Mouse (Mus musculus): ENCODE measurements around the gene Asb12. TPM values are rescaled to one million over a fixed set of nuclear protein-coding genes. Genes with fewer than 3 reads are reported as not detected.

Asb12 gene
- polyA plus RNA-seq, 1 experiment from 2014 or later, result 0.07 TPM

- Histone ChIP-seq H3K4me2 (peak overlapping the region; percentile 73), H3K27ac (replicated peaks) (no peak overlapping the region), H3K4me3 (replicated peaks) (peak overlapping the region; percentile 64), H3K27me3 (no peaks in the 10 kb centered on the region), H3K9ac (peak overlapping the region; percentile 46; the same call in 1 of the 2 replicates), H3K4me1 (replicated peaks) (peaks cover 9% of the 10 kb centered on the region; the same call in 1 of the 2 replicates), H3K36me3 (replicated peaks) (no peaks in the 10 kb centered on the region), H3K9me3 (replicated peaks) (no peaks in the 10 kb centered on the region)
- 44% methylated on average over 12 of the region's 12 CpGs for WGBS (ENCODE audit: insufficient replicate concordance)
- ATAC-seq (ENCODE audit: insufficient read depth), result no peak
Observed at GRCm38 (mm10) chrX:95443390-95443789, 114.4 kb downstream of the Asb12 start.

DNA sequence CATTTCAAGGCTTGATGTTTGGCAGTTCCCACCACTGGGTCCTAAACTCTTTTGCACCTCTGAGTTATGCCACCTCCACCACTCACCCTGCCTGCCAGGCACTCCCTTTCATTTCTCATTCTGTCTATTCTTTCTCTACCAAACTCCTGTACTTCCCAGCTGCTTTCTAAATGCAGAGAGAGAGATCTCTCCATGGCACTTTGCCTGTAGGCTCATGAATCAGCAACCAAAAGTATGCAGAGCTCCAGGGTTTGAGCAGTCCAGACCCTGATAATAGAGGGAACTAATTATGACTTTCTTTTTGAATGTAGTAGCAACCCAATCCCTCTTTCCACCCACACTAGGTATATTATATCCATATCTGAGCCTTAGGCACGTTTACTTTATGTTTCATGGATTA, 115.5 kb downstream of the Asb12 start:
- no peaks in the 10 kb centered on the region for H3K36me3 ChIP-seq (replicated peaks)
- H3K4me2 ChIP-seq, result no peak overlapping the region
- no peaks in the 10 kb centered on the region for H3K9me3 ChIP-seq (replicated peaks)
- H3K27me3 ChIP-seq, result no peaks in the 10 kb centered on the region
- WGBS (ENCODE audit: insufficient replicate concordance), result 44% methylated on average over 1 of the region's 1 CpGs
- H3K27ac ChIP-seq (replicated peaks), result no peak overlapping the region
- no peak overlapping the region for H3K9ac ChIP-seq
- ATAC-seq (ENCODE audit: insufficient read depth), result no peak
- H3K4me1 ChIP-seq (replicated peaks), result peaks cover 9% of the 10 kb centered on the region; the same call in 1 of the 2 replicates
- H3K4me3 ChIP-seq (replicated peaks), result no peak overlapping the region

GRCm38 (mm10) chrX:95441290-95441689, 116.5 kb downstream of the Asb12 start:
- no peak for ATAC-seq (ENCODE audit: insufficient read depth)
- Histone ChIP-seq H3K9ac (no peak overlapping the region), H3K27ac (replicated peaks) (no peak overlapping the region)

DNA sequence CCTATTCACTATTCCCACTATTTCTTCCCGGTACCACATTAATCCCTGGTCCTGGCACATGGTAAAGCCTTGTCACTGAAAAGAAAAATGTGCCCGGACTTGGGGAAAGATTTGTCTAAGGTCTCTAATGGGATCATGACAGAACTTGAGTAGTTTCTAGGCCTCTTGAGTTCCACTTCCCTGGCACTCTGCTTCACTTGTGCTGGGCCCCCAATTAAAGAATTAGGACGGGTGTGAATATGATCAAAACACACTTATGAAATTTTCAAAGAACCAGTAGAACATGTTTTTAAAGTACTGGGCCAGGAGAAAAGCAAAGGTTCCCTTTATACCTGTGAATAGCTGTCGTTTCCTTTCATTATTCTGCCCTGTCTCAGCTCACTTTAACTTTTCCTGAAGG, 119.3 kb downstream of the Asb12 start:
- WGBS (ENCODE audit: insufficient replicate concordance), result 52% methylated on average over 4 of the region's 4 CpGs
- Histone ChIP-seq H3K27me3 (no peaks in the 10 kb centered on the region), H3K9ac (no peak overlapping the region), H3K36me3 (replicated peaks) (no peaks in the 10 kb centered on the region), H3K9me3 (replicated peaks) (no peaks in the 10 kb centered on the region), H3K27ac (replicated peaks) (no peak overlapping the region), H3K4me2 (no peak overlapping the region), H3K4me3 (replicated peaks) (no peak overlapping the region), H3K4me1 (replicated peaks) (peaks cover 4% of the 10 kb centered on the region; the same call in 1 of the 2 replicates)
- ATAC-seq (ENCODE audit: insufficient read depth), result no peak

More at GRCm38 (mm10) chrX:95441290-95441689, 116.5 kb downstream of the Asb12 start:
- peaks cover 9% of the 10 kb centered on the region; the same call in 1 of the 2 replicates for H3K4me1 ChIP-seq (replicated peaks)
- H3K27me3 ChIP-seq, result no peaks in the 10 kb centered on the region
- no peaks in the 10 kb centered on the region for H3K9me3 ChIP-seq (replicated peaks)
- H3K4me3 ChIP-seq (replicated peaks), result no peak overlapping the region
- H3K36me3 ChIP-seq (replicated peaks), result no peaks in the 10 kb centered on the region
- no peak overlapping the region for H3K4me2 ChIP-seq

- ATAC-seq (ENCODE audit: insufficient read depth), result no peak
- Histone ChIP-seq H3K4me3 (replicated peaks) (no peak overlapping the region), H3K27ac (replicated peaks) (no peak overlapping the region), H3K9ac (no peak overlapping the region), H3K9me3 (replicated peaks) (no peaks in the 10 kb centered on the region), H3K4me1 (replicated peaks) (no peaks in the 10 kb centered on the region), H3K36me3 (replicated peaks) (no peaks in the 10 kb centered on the region), H3K4me2 (no peak overlapping the region), H3K27me3 (no peaks in the 10 kb centered on the region)
- 77% methylated on average over 1 of the region's 1 CpGs for WGBS (ENCODE audit: insufficient replicate concordance)
Observed at GRCm38 (mm10) chrX:95437236-95437635, 120.6 kb downstream of the Asb12 start.

Other genes with a start within 250 kb of the Asb12 start
- gene Amer1, start 113.1 kb downstream of the Asb12 start, polyA plus RNA-seq (2015; fragmentation: Nextera tagmentation; extraction: Ambion mirVana), result 1.6 and 1.7 TPM in 2 replicates
- not detected in 2 replicates for gene Pfn5, start 117 bp upstream of the Asb12 start, polyA plus RNA-seq (2015; fragmentation: Nextera tagmentation; extraction: Ambion mirVana)
- gene Zc4h2, start 100.5 kb upstream of the Asb12 start, polyA plus RNA-seq (2015; fragmentation: Nextera tagmentation; extraction: Ambion mirVana), result 1.2 and 1.3 TPM in 2 replicates
- 0.14 and 0.18 TPM in 2 replicates for gene Zc3h12b, start 153.7 kb upstream of the Asb12 start, polyA plus RNA-seq (2015; fragmentation: Nextera tagmentation; extraction: Ambion mirVana)

All from liver, embryonic 15.5 days (tissue).